Mouse (Mus musculus): Measurements from ENCODE around the gene Mmp15.
A peak's percentile ranks its signal among the peaks of the same experiment; 100 is the strongest.
"Not testable (repeated sequence)": the region's sequence is repeated elsewhere in the genome, so short reads cannot be mapped to it uniquely, and the experiment has no call there.

Gene Mmp15

DNA sequence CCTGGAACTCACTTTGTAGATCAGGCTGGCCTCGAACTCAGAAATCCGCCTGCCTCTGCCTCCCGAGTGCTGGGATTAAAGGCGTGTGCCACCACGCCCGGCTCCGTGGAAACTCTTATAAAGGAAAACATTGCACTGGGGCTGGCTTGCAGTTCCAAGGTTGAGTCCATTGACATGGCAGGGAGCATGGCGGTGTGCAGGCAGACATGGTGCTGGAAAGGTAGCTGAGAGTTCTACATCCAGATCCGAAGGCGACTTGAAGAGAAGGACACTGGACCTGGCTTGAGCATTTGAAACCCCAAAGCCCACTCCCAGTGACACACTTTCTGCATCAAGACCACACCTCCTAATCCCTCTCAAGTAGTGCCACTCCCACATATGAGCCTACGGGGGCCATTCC lies 26.9 kb downstream of the Mmp15 start:
- DNase-seq = not testable (repeated sequence)

DNA sequence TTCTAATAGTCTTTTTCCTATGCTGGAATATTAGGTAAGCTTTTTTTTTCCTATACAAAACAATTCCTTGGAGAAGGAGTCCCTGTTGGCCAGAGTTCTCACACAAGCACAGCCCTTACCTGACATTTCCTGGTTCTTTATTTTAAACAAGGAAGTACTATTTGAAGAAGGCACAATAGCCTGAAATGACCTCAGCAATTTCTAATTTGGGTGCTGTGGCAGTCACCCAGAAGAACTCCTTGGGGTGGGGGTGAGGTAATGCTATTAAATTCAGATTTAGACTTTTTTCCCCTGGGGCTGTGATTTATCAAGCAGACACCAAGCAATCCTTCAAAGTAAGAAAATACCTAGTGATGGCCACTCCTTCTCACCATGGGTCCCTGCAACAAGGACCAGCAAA lies 28.9 kb downstream of the Mmp15 start:
- no peak for DNase-seq

DNA sequence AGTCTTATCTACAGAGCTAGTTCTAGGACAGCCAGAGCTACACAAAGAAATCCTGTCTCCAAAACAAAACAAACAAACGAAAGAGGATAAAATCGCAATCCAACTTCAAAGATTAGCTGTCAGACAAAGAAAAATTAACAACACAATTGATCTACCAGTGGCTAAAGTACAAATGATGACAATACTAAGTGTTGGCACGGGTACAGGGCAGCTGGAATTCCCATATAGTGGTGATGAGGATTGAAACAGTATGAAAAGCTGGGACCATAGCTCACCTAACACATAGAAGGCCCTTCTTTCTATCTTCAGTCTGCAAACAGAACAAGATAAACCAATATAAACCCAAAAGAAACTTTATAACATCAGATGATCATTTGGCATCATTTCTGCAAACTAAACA lies 29.5 kb downstream of the Mmp15 start:
- no peak for DNase-seq

DNA sequence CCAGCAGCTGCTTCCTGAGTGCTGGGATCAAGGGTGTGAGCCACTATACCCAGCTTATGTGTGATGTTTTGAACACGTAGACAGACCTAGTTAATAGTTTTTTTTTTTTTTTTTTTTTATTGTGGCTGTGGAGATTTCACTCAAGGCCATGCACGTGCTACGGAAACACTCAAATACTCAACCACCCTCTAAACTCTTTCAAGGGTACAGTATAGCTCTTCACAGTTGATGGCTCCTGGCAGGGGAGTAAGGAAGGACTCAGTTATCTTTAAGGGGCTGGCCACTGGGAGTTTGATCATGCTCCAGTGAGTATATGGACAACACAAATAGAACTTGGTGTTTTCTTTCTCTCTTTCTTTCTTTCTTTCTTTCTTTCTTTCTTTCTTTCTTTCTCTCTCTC lies 32.4 kb downstream of the Mmp15 start:
- no peak for DNase-seq

DNA sequence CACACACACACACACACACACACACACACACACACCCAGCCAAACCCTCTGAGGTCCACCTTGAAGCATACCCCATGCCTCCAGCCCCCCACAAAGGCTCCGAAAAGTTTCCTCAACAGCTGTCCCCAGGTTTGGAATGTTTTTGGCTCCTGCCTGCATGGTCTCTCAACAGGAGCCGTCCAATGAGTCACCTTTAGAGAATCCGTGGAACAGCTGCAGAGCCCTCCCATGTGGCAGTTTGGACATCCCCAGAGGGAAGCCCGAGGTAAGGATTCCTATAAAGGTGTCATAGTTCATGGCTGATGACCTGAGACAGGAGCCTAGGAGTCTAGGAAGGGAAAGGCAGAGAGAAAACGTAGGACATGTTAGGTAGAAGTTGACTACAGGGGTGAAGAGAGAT lies 34.0 kb downstream of the Mmp15 start:
- no peak for DNase-seq

DNA sequence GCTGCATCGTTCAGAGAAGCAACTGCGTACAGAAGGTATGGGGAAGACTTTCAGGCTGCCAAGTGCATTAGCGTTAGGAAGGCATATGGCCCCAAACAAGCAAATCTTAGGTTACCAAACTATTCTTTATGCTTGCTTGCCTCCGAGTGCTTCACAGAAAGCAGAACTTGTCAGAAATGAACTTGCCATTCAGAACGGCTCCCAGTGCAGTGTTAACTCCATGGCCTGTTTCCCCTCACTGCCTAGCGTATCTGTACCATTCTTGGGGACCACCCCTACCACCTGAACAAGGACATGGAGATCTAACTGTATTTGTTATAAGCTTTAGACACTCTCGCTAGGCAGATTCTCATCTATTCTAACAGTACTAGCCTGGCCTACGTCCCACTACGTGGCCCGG lies 35.2 kb downstream of the Mmp15 start:
- no peak for DNase-seq

DNA sequence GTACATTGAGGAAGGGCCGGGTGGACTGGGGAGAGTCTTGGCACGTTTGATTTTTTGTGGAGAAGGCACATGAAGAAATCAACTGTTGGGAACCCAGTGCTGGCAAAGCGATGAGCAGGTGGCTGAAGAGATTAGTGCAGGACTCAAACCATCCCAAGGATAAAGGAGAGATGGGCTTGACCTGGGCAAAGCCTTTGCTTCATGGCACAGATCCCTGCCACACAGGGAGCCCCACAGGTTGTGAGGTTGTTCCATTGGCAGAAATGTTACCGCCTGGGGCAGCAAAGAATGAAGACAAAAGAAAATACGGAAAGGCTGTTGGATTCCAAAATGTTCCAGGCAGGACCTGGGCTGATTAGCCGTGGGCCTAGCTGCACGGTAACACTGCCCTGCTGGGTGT lies 35.9 kb downstream of the Mmp15 start:
- DNase-seq = no peak

DNA sequence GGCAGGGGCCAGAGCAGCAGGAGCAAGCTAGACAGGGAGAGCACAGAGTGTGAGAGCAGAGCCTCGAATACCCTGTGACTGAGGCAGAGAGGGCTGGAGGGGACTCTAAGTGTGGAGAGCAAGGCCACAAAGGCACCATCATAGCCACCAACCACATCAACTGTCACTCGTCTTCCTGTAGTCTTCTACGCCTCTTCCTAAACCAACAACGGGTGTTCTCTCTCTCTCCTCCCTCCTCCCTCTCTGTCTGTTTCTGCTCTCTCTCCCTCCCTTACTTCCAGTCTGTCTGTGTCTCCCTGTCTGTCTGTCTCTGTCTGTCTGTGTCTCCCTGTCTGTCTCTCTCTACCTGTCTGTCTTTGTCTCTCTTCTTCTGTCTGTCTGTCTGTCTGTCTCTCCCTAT lies 38.2 kb downstream of the Mmp15 start:
- no peak for DNase-seq

DNA sequence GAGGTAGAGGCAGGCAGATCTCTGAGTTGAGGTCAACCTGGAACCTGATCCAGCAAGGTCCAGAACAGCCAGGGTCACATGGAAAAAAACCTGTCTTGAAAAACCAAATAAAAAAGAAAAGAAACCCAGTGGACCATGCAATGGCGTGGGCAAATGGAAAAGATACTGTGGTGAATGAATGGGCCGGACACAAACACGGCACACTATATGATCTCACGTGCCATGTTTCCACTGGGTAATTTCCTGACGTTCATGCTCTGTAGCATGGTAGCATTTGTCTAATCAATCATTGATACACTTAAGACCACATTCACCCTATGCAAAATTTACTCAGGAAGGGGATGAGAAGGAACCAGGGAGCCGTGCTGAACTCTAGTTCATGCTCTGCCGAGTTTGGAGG lies 39.0 kb downstream of the Mmp15 start:
- no peak for DNase-seq

DNA sequence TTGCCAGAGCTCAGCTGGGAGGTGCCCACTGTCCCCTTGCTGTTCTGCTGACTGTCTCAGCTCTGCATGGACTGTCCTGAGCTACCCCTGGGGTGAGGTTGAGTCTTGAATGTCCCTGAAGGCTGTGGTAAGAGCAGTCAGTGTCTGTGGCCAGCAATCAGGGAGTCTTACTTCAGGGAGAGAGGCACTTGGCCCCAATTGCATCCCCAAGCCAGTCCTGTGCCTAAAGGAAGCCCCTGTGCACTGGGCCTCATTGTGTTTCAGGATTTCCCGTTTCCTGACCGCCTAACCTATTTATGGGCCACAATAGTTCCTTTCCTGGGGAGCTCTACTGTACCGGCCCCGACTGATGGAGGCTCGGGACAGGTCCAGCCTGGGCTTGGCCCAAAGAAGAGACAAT lies 40.5 kb downstream of the Mmp15 start:
- DNase-seq = peak; percentile 60 to 78

DNA sequence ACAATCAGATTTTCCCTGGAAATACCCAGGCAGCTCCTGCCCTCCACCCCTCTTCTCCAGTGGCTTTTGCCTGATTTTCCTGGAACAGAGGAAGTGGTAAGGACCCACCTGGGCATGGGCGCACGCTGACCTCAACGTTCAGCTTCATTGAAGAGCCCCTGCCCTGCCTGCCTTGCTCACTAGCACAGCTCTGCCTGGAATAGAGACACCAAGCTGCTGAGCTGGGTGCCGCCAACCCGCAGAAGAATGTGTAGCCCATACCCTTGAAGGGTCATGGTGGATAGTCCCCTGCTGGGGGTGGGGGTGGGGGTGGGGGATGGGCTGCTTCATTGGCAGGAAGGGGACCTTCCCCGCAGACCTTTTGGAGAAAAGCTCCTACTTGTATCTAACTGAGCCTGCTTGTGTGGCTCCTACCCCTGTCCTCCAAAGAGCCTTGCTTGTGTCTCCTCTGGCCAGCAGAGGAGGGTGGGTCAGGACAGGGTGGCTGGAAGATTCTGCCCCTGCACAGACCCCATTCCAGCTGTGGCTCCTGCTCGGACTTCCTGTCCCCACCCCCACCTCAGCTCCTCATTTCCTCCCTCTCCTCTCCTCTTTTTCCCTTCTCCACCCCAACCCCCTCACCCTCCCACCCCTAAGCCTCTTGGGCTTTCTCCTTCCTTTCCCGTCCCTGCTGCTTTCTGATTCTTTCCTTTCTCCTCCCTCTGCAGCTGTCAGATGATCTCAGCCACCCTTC lies 43.3 kb downstream of the Mmp15 start:
- no peak for DNase-seq

DNA sequence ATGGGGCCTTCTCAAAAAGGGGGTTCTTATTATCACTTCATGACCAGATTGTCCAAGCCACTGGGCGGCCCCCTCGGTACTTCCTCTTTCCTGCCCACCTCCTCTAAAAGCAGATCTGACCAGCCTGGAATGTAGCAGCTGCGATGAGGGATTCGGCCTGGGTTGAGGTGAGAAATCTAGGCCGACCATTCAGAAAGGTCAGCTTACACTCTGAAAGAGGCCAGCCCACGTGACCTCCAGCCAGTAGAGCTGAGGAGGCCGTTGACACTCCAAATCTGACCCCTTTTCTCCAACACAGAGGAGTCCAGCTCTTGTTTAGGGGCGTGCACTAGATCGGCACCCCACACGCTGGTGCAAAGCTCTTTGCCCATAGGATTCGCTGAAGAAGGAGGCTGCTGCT lies 44.7 kb downstream of the Mmp15 start:
- DNase-seq = no peak

DNA sequence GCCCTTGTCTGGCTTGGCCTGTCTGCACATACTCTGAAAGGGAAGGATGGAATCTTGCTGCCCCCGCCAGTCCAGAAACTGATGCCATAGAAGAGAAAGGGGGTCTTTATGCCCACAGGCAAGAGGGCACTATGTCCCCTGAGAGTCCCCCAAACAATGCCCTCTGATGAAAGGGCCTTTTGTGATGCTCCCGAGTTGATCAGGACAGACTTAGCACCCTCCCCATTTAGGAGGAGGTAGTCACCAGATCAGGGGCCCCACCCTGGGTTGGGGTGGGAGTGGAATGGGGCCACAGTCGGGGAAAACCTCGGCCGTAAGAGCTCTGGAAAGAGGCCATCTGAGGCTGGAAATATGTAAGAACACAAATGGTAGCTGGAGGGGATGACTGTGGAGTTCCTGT lies 45.1 kb downstream of the Mmp15 start:
- DNase-seq = no peak

DNA sequence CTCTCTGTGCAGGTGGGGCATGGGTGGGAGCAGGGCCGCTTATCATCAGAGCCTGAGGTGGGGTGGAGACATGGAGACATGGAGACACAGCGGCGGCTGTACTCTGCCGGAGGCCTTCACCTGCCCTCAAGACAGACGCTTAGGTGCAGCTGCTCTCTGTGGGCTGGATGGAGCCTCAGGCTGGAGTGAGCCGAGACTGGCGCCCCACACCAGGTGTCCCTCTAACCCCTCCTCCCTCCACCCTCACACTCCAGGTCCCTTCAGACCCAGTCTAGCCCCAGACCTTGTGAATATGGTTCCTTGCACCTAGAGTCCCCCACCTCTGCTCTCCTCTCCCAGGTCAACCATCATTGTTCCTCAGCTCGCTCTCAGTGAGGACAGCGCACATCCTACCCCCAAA lies 47.1 kb downstream of the Mmp15 start:
- no peak for DNase-seq

DNA sequence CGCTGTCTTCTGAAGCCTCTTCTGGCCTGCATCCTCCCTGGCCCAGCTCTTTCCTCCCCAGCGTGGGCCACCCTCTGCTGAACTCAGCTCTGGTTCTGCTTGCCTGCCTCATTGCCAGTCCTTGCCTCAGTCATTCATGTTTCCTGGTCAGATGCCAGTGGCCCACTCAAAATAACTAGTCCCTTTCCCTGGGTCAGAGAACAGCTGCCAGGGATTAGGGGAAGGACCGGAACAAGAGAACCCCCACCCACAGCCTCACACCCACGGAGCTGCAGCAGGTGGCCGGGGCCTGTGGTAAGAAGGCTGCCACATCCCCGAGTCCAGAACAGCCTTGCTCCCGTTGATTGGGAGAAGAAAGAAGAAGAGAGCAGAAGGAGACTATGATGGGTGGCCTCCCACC lies 49.0 kb downstream of the Mmp15 start:
- no peak for DNase-seq

DNA sequence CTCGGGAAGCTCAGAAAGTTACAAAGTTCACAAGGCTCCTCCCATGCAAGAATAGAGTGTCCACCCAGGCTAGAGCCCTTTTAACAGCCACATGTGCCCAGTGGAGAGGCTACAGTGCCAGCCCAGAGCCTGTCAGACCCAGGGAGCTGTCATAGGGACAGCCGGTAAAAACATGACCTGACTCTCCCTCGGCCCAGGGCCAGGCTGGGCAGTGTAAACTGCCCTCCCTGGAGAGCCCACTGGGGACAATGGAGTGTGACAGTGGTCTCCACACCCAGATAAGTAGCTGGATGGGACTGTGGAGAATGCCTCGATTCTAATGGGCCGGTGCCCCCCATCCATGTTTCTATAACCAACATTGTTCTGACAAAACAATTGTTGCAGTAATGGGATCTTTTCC lies 57.5 kb downstream of the Mmp15 start:
- peak; percentile 71 to 89 for DNase-seq

DNA sequence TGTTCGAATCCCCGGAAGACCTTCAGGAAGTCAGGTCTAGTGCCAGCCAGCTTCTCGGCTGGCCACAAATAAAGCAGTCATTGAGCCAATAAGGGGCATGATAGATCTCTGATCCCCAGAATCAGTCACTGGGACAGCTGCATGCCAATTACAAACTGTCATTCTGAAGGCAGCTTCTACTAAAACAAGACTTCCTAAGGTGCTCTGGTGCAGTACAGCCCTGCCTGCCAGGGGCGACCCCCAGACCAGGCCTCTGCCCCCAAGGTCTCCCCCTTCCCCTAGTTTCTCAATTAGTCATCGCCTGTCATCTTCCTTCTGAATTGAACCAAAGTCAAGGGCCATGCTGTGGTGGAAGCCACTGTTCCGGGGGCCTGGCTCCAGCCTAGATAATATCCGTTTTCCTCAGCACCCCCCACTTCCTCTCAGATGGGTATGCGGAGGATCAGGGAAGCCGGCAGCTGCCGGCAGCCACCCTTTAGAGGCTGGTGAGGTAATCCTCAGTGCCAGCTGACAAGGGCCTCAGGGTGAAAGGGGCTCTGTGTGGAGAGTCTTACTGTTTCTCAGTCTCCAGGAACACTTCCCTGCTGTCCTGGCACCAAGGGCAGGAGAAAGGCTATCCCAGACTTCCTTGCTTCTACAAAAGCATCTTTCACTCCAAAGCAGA lies 59.4 kb downstream of the Mmp15 start:
- peak; percentile 63 to 76 for DNase-seq

DNA sequence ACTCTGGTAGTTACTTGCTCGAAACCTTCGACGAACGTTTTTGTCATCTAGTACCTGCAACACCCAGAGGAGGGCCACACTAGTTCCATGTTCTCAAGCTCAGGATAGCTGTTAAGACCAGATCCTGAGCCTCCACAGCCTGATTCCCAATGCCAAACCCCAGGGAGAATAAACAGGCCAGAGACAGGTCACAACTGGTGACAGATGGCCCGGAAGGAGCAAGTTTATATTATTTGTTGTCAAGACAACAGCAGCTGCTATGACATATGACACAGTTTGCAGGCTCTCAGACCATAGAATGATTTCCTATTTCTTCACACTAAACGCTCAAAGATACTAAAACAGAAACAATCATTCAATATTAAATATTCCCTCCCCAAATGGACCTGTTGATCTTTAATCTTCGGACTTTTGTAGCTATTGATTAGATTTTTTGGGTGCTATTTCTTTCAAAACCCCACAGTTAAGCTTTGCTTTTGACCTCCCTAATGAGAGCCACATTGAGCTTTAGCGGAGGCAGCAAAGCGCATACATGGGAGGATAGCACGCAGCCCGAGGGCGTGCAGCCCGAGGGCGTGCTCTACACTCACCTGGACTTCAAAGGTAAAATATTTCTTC lies 70.2 kb downstream of the Mmp15 start:
- DNase-seq = peak in 1 of 2 experiments; percentile 26

All from lung, postnatal 4 days (tissue).